Mouse (Mus musculus): ENCODE measurements around the gene Hspb6. TPM values are rescaled to one million over a fixed set of nuclear protein-coding genes. Genes with fewer than 3 reads are reported as not detected.

Gene Hspb6
- polyA plus RNA-seq, 1 experiment from 2014 or later: 17.6 TPM

- ATAC-seq (ENCODE audit: insufficient number of reproducible peaks, low FRiP score, low TSS enrichment, low read depth): no peak
- 80% methylated on average over 9 of the region's 9 CpGs for WGBS
- H3K27me3 ChIP-seq: no peaks in the 10 kb centered on the region
- H3K9me3 ChIP-seq: no peaks in the 10 kb centered on the region
- no peak overlapping the region for H3K27ac ChIP-seq
- H3K4me3 ChIP-seq: no peak overlapping the region
- peaks cover 33% of the 10 kb centered on the region for H3K4me1 ChIP-seq
- no peak overlapping the region for H3K4me2 ChIP-seq
- H3K36me3 ChIP-seq: peaks cover 58% of the 10 kb centered on the region
- H3K9ac ChIP-seq: no peak overlapping the region
Observed at GRCm38 (mm10) chr7:30531291-30531815, 20.6 kb upstream of the Hspb6 start.

- 51% methylated on average over 8 of the region's 8 CpGs for WGBS
- Histone ChIP-seq H3K27me3 (no peaks in the 10 kb centered on the region), H3K4me3 (no peak overlapping the region), H3K4me2 (no peak overlapping the region), H3K4me1 (peaks cover 24% of the 10 kb centered on the region), H3K9ac (no peak overlapping the region), H3K9me3 (no peaks in the 10 kb centered on the region), H3K36me3 (peaks cover 44% of the 10 kb centered on the region), H3K27ac (no peak overlapping the region)
- ATAC-seq (ENCODE audit: insufficient number of reproducible peaks, low FRiP score, low TSS enrichment, low read depth): no peak
Observed at GRCm38 (mm10) chr7:30532931-30533330, 19.0 kb upstream of the Hspb6 start.

- WGBS: 8% methylated on average over 20 of the region's 26 CpGs
- Histone ChIP-seq H3K27me3 (no peaks in the 10 kb centered on the region), H3K4me3 (peak overlapping the region; percentile 78), H3K36me3 (peaks cover 33% of the 10 kb centered on the region), H3K27ac (no peak overlapping the region), H3K9me3 (no peaks in the 10 kb centered on the region), H3K4me2 (peak overlapping the region; percentile 87), H3K9ac (peak overlapping the region; percentile 69), H3K4me1 (peaks cover 24% of the 10 kb centered on the region)
- ATAC-seq (ENCODE audit: insufficient number of reproducible peaks, low FRiP score, low TSS enrichment, low read depth): no peak; the same call in 1 of the 2 replicates
Observed at GRCm38 (mm10) chr7:30533941-30534632, 17.9 kb upstream of the Hspb6 start.

DNA sequence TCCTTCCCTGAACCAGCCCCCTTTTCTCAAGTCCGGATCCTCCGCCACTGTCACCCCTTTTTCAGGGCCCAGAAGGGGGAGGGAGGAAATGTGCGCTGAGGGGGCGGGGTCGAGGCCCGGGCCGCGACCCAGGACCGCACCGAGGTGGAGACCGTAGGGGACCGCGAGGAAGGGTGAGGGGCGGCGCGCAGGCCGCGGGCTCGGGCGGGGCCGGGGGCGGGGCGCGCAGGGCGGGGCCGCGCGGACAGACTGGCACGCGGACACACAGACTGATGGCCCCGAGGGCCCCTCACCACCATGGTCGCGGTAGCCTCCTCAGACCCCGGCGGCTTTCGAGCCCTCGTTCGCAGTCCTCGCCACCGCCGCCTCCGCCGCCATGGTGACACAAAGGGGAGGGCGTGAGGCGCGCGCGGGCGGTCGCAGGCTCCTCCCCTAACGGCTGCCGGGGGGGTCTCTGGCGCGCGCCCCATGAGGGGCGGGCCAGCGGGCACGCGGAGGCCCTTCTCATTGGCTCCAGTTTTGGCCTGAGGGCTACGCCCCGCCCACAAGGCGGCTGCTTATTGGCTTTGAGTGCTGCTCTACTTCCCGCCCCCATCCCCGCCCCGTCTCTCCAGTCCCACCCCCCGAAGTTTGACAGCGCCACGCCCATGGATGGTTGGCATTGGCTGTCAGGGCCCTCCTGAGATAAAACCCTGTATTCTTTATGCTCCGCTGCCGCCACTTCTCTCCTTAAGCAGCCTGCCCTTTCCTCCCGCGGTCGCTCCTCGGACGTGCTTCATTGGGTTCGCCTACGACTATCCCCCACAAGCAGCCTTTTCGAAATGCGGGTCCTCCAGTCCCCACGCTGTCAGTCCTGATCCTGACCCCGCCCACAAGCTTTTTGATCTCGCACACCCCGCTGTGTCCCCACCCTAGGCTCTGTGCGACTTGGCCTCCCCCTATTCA, 17.1 kb upstream of the Hspb6 start, which contains the start of gene Arhgap33:
TSS of gene Arhgap33 (minus strand) at position 428 of the 945 bp plus-strand sequence.
- WGBS: under 1% methylated on average over 49 of the region's 84 CpGs
- ATAC-seq (ENCODE audit: insufficient number of reproducible peaks, low FRiP score, low TSS enrichment, low read depth): peak; percentile 93
- Histone ChIP-seq H3K9me3 (no peaks in the 10 kb centered on the region), H3K27me3 (no peaks in the 10 kb centered on the region), H3K4me3 (peak within 1 kb of the TSS; percentile 78), H3K4me2 (peak within 1 kb of the TSS; percentile 87), H3K36me3 (peaks cover 32% of the 10 kb centered on the region), H3K27ac (peak within 1 kb of the TSS; percentile 72; the same call in 1 of the 2 replicates), H3K9ac (peak within 1 kb of the TSS; percentile 69), H3K4me1 (peaks cover 24% of the 10 kb centered on the region)

DNA sequence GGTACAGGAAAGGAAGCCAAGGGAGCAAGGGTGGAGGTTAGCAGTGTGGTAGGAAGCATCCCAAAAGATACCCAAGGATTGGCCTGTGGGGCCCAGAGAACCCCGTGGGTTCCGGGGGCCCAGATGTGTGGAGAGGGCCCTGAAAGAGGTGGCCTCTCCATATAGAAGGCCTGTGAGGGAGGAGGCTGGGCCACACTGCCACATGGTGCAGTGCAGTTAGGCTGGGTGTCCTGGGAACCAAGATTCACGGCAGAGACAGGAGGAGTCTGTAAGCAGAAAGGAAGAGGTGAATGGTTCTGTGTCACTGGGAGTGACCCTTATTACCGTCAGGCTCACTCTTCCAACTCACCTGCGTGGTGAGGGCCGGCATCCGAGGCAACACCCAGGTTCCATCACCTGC, 11.4 kb upstream of the Hspb6 start:
- Histone ChIP-seq H3K9me3 (no peaks in the 10 kb centered on the region), H3K36me3 (peaks cover 41% of the 10 kb centered on the region), H3K4me1 (peaks cover 2% of the 10 kb centered on the region), H3K27ac (no peak overlapping the region), H3K4me3 (no peak overlapping the region), H3K9ac (no peak overlapping the region; the same call in 1 of the 2 replicates), H3K4me2 (no peak overlapping the region), H3K27me3 (no peaks in the 10 kb centered on the region)
- no peak for ATAC-seq (ENCODE audit: insufficient number of reproducible peaks, low FRiP score, low TSS enrichment, low read depth)
- WGBS: 82% methylated on average over 7 of the region's 7 CpGs

DNA sequence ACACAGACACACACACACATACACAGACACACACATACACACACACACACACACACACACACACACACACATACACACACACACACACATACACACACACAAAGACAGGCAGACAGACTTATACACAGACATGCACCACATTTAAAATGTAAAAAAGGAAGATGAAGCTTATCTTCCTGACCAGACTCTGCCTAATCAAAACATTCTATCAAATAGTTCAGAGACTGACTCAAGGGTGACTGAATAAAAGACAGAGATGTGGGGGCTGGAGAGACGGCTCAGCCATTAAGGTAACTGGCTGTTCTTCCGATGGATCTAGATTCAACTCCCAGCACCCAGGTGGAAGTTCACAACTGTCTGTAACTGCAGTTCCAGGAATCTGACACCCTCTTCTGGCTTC, 7.7 kb upstream of the Hspb6 start:
- no peak overlapping the region for H3K4me2 ChIP-seq
- no peak overlapping the region for H3K9ac ChIP-seq
- 91% methylated on average over 2 of the region's 2 CpGs for WGBS
- no peaks in the 10 kb centered on the region for H3K27me3 ChIP-seq
- no peaks in the 10 kb centered on the region for H3K9me3 ChIP-seq
- no peak overlapping the region for H3K4me3 ChIP-seq
- H3K36me3 ChIP-seq: peaks cover 53% of the 10 kb centered on the region
- no peak for ATAC-seq (ENCODE audit: insufficient number of reproducible peaks, low FRiP score, low TSS enrichment, low read depth)
- no peak overlapping the region for H3K27ac ChIP-seq
- no peaks in the 10 kb centered on the region for H3K4me1 ChIP-seq

GRCm38 (mm10) chr7:30549880-30550279, 2.1 kb upstream of the Hspb6 start:
- Histone ChIP-seq H3K4me3 (no peak overlapping the region), H3K4me2 (no peak overlapping the region), H3K36me3 (peaks cover 25% of the 10 kb centered on the region), H3K9me3 (no peaks in the 10 kb centered on the region), H3K27me3 (no peaks in the 10 kb centered on the region), H3K4me1 (peaks cover 17% of the 10 kb centered on the region), H3K27ac (no peak overlapping the region), H3K9ac (no peak overlapping the region)
- WGBS: 79% methylated on average over 2 of the region's 2 CpGs
- no peak for ATAC-seq (ENCODE audit: insufficient number of reproducible peaks, low FRiP score, low TSS enrichment, low read depth)

- Histone ChIP-seq H3K27ac (no peak overlapping the region), H3K4me1 (peaks cover 17% of the 10 kb centered on the region), H3K27me3 (no peaks in the 10 kb centered on the region), H3K4me3 (no peak overlapping the region), H3K9ac (no peak overlapping the region), H3K36me3 (peaks cover 29% of the 10 kb centered on the region), H3K4me2 (no peak overlapping the region), H3K9me3 (no peaks in the 10 kb centered on the region)
- 93% methylated on average over 1 of the region's 1 CpGs for WGBS
- ATAC-seq (ENCODE audit: insufficient number of reproducible peaks, low FRiP score, low TSS enrichment, low read depth): no peak
Observed at GRCm38 (mm10) chr7:30550603-30551002, 1.4 kb upstream of the Hspb6 start.

DNA sequence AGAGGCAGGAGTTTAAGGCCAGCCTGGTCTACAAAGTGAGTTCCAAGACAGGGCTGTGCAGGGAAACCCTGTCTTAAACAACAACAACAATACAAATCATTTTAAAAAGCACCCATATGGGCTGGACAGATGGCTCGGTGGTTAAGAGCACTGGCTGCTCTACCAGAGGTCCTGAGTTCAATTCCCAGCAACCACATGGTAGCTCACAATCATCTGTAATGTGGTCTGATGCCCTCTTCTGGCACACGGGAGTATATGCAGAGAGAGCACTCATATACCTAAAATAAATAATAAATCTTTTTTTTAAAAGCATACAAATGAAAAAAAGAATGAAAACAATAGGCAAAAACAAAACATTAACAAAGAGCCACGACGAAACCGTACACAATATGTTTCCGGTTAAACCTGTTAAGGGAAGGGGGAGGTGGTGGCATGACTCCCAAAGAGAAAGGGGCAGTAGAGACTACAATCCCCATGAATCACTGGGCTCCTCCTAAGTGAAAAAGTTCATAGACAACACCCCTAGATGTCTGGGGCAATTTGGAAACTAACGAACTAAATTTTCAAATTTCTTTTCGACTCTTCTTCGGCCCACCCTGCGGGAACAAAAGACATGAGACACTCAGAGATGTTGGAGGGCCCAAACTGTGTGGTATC, 405 bp upstream of the Hspb6 start:
- Histone ChIP-seq H3K27me3 (no peaks in the 10 kb centered on the region), H3K4me3 (peak overlapping the region; percentile 79), H3K4me2 (peak overlapping the region; percentile 96), H3K9me3 (no peaks in the 10 kb centered on the region), H3K4me1 (peaks cover 17% of the 10 kb centered on the region), H3K27ac (peak overlapping the region; percentile 99), H3K9ac (peak overlapping the region; percentile 69), H3K36me3 (peaks cover 30% of the 10 kb centered on the region)
- WGBS: 2% methylated on average over 10 of the region's 10 CpGs
- peak; percentile 59 for ATAC-seq (ENCODE audit: insufficient number of reproducible peaks, low FRiP score, low TSS enrichment, low read depth)

GRCm38 (mm10) chr7:30553021-30553589, 1.1 kb downstream of the Hspb6 start:
- peak overlapping the region; percentile 79 for H3K4me3 ChIP-seq
- H3K9me3 ChIP-seq: no peaks in the 10 kb centered on the region
- peak overlapping the region; percentile 96 for H3K4me2 ChIP-seq
- WGBS: under 1% methylated on average over 23 of the region's 23 CpGs
- peak overlapping the region; percentile 66 for H3K9ac ChIP-seq
- H3K4me1 ChIP-seq: peaks cover 23% of the 10 kb centered on the region
- no peaks in the 10 kb centered on the region for H3K27me3 ChIP-seq
- no peak for ATAC-seq (ENCODE audit: insufficient number of reproducible peaks, low FRiP score, low TSS enrichment, low read depth)
- peaks cover 36% of the 10 kb centered on the region for H3K36me3 ChIP-seq
- H3K27ac ChIP-seq: peak overlapping the region; percentile 99
